ENCODE assay signal across 8 mouse cellular contexts in genomic region chr2:147927792-147928670, GRCm38 (mm10).
A peak's percentile ranks its signal among the peaks of the same experiment; 100 is the strongest.
DNase-seq lines count a peak whose midpoint lies in the region; ATAC-seq lines count a peak whose summit lies in the region.

No protein-coding gene starts in this region.

- ATAC-seq in activated CD4-positive, CD25-positive, alpha-beta regulatory T cell, adult 4 months = no peak
- ATAC-seq in CD4-positive, CD25-positive, alpha-beta regulatory T cell, adult 4 months = no peak

- peak; percentile 43 for DNase-seq in ovary, adult 18-20 months (ENCODE audit: low spot score)
- no peak for DNase-seq in ovary, postnatal 10 days (ENCODE audit: low spot score)
- peak; percentile 20 to 42 for DNase-seq in frontal cortex, adult 2 months (ENCODE audit: extremely low spot score in 1 of 2, low spot score in 1 of 2)
- peak; percentile 30 to 37 for DNase-seq in layer of hippocampus, postnatal 10 days (ENCODE audit: low spot score in 2 of 2)
- peak; percentile 89 for DNase-seq in retina, postnatal 1 day
- no peak for DNase-seq in gastrocnemius, adult 18-20 months (ENCODE audit: low spot score)

Comparison
In these comparisons a context has a peak if more than half of its experiments do, and no peak if none do; other contexts are left out.
1. DNase-seq: peak in ovary, adult 18-20 months (single experiment), frontal cortex, adult 2 months (2 of 2), layer of hippocampus, postnatal 10 days (2 of 2) and retina, postnatal 1 day (single experiment); none in ovary, postnatal 10 days (single experiment) and gastrocnemius, adult 18-20 months (single experiment).